Mouse (Mus musculus): ENCODE results near the gene Gm28363. TPM values are rescaled to one million over a fixed set of nuclear protein-coding genes. Genes with fewer than 3 reads are reported as not detected.
"Not testable (repeated sequence)": the region's sequence is repeated elsewhere in the genome, so short reads cannot be mapped to it uniquely, and the experiment has no call there.

Gene Gm28363
- not detected for total RNA-seq (2021)
- long read RNA-seq, experiment 1 = 0 reads
- long read RNA-seq, experiment 2 = 0 reads

DNA sequence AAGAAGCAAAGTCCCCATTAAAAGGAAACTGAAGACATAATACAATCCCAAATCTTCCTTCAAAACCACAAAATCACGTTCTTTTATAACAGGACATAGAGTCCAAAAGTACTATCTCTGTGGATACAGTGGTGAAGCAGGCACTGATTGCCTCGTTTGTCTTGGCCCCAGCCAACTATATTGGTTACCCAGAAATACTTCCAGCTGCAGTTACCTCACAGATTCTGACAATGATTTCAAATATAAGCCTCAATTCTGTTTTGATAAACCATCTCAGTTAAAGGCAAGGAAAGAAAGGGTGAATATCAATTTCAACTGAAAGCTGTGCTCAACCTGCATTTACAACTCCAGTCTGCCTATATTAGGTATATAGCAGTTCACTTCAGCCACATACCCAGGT lies at the start of gene Gm28363:
Gene Gm28363 (plus strand): TSS at position 301 of the 400 bp plus-strand sequence.
- not testable (repeated sequence) for DNase-seq (ENCODE audit: low spot score in 2 of 2)

DNA sequence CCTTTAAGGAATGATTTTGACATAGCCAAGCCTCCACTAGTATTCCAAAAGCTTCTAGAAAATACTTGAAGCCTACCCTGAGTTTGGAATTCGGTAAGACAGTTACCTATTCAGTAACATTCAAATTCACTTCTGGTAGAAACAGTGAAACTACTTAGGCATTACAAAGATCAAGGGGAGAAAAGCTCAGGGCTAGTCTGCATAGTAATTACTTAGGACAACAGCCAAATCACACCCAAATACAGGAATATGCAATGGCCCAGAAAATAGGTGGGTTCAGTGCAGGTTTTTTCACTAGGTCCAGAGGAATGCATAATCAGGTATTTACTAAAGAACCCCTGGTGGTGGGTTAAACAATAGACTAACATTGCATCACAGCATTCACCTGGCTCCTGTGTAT lies 46.7 kb upstream of the Gm28363 start:
- DNase-seq (ENCODE audit: low spot score in 2 of 2) = not testable (repeated sequence)

Other genes starting within 250 kb of the Gm28363 start
- gene B020011L13Rik, start 84.0 kb downstream of the Gm28363 start, total RNA-seq (2021) = not detected
- not detected for gene Gm28360, start 132.9 kb downstream of the Gm28363 start, total RNA-seq (2021)
- gene Gm28168, start 230.9 kb downstream of the Gm28363 start, total RNA-seq (2021) = not detected

Measured in layer of hippocampus, postnatal 14 days (tissue).